Mouse (Mus musculus): ENCODE results near the gene AI854703.

GRCm38 (mm10) chr6:48630831-48631230 is 4.3 kb downstream of the AI854703 start:
- TF ChIP-seq USF1 (IDR thresholded peaks at IDR 0.05; ENCODE audit: low read depth) (no peak), POLR2AphosphoS2 (IDR thresholded peaks at IDR 0.05; ENCODE audit: insufficient read length, low read depth) (no peak), POLR2A (IDR thresholded peaks at IDR 0.05; ENCODE audit: insufficient read length, low read depth) (no peak)
